Mouse (Mus musculus) lung, adult 2 months (tissue): ENCODE results near the gene Adam12.

Experiments used
- CTCF ChIP-seq: fragments of 200-500 bp; IDR thresholded peaks from 2 replicates; pipeline ENCODE4 v1.5.1; 2011; ENCODE audit warnings: mild to moderate bottlenecking, low read length, control low read depth; ENCODE audit not compliant: insufficient read depth
- POLR2A ChIP-seq: fragments of 200-500 bp; IDR thresholded peaks from 2 replicates; pipeline ENCODE4 v1.6.1; 2011; ENCODE audit warnings: low read depth, mild to moderate bottlenecking, control low read depth, low read length, borderline replicate concordance; ENCODE audit errors: extremely low read depth

- TF ChIP-seq POLR2A (no peak), CTCF (no peak)
These were observed 85.1 kb downstream of the Adam12 start for GRCm38 (mm10) chr7:134146821-134147220.
